In genomic region chr5:25496652-25497051, GRCm38 (mm10) we compare ENCODE assay signal across 9 mouse cellular contexts. TPM values are rescaled to one million over a fixed set of nuclear protein-coding genes. Genes with fewer than 3 reads are reported as not detected.
DNase-seq lines count a peak whose midpoint lies in the region; ATAC-seq lines count a peak whose summit lies in the region.
"Had no signal": no experiment of that assay in that cellular context is flagged by ENCODE, and none has a peak within 500 bp of the region (broad histone marks: within the 10 kb centered on the region; RNA-seq: fewer than 3 reads in every experiment).

No protein-coding gene starts in this region.

- H3K4me3 ChIP-seq in heart, embryonic 11.5 days (ENCODE audit: low read depth, low read length), result peak overlapping the region; percentile 97
- H3K4me3 ChIP-seq in forebrain, embryonic 14.5 days (ENCODE audit: low read depth, low read length), result peak overlapping the region; percentile 95
- H3K4me3 ChIP-seq in liver, embryonic 13.5 days (replicated peaks), result peak overlapping the region; percentile 99

- peak overlapping the region; percentile 81 for H3K4me2 ChIP-seq in heart, embryonic 11.5 days
- H3K4me2 ChIP-seq in forebrain, embryonic 14.5 days (ENCODE audit: low read length), result peak overlapping the region; percentile 82
- H3K4me2 ChIP-seq in liver, embryonic 13.5 days, result peak overlapping the region; percentile 98

- peaks cover 10% of the 10 kb centered on the region; the same call in 1 of the 2 replicates for H3K4me1 ChIP-seq in heart, embryonic 11.5 days (ENCODE audit: control insufficient read depth, insufficient read depth, low read length)
- peaks cover 8% of the 10 kb centered on the region for H3K4me1 ChIP-seq in forebrain, embryonic 14.5 days (ENCODE audit: control insufficient read depth, insufficient read depth, low read length)
- peaks cover 49% of the 10 kb centered on the region for H3K4me1 ChIP-seq in liver, embryonic 13.5 days (replicated peaks)

- 45% methylated on average over 2 of the region's 2 CpGs for whole genome bisulfite sequencing in heart, embryonic 11.5 days (ENCODE audit: insufficient replicate concordance)
- WGBS in forebrain, embryonic 14.5 days, result 49% methylated on average over 2 of the region's 2 CpGs
- 37% methylated on average over 2 of the region's 2 CpGs for WGBS in liver, embryonic 13.5 days (ENCODE audit: insufficient replicate concordance)

- no peak overlapping the region for H3K9ac ChIP-seq in heart, embryonic 11.5 days (ENCODE audit: low read depth, low read length)
- peak overlapping the region; percentile 97; the same call in 1 of the 2 replicates for H3K9ac ChIP-seq in forebrain, embryonic 14.5 days (ENCODE audit: low read length)
- peak overlapping the region; percentile 99 for H3K9ac ChIP-seq in liver, embryonic 13.5 days

- no peak overlapping the region for H3K27ac ChIP-seq in heart, embryonic 11.5 days (ENCODE audit: low read depth, low read length)
- H3K27ac ChIP-seq in forebrain, embryonic 14.5 days (ENCODE audit: low read depth, low read length), result no peak overlapping the region
- H3K27ac ChIP-seq in liver, embryonic 13.5 days, result no peak overlapping the region

- no peak for DNase-seq in heart, postnatal 4 days
- peak; percentile 49 for DNase-seq in A20 (ENCODE audit: low read depth, low spot score)
- no peak for DNase-seq in forebrain, embryonic 14.5 days (ENCODE audit: low spot score)
- no peak for DNase-seq in liver, embryonic 13.5 days
- no peak for DNase-seq in adrenal gland, adult 18-20 months (ENCODE audit: low spot score in 2 of 2)
- no peak for DNase-seq in cerebellum, adult 18-20 months
- no peak for DNase-seq in adrenal gland, postnatal 25 days

- H3K27me3 ChIP-seq in heart, embryonic 11.5 days (ENCODE audit: control insufficient read depth, insufficient read depth, low read length), result no peaks in the 10 kb centered on the region
- no peaks in the 10 kb centered on the region for H3K27me3 ChIP-seq in forebrain, embryonic 14.5 days (replicated peaks; ENCODE audit: control insufficient read depth, insufficient read depth, low read length)
- no peaks in the 10 kb centered on the region for H3K27me3 ChIP-seq in liver, embryonic 13.5 days

- H3K36me3 ChIP-seq in heart, embryonic 11.5 days (ENCODE audit: control insufficient read depth, insufficient read depth, low read length), result no peaks in the 10 kb centered on the region
- H3K36me3 ChIP-seq in forebrain, embryonic 14.5 days (ENCODE audit: control insufficient read depth, insufficient read depth, low read length), result no peaks in the 10 kb centered on the region
- no peaks in the 10 kb centered on the region for H3K36me3 ChIP-seq in liver, embryonic 13.5 days

- no peaks in the 10 kb centered on the region for H3K9me3 ChIP-seq in heart, embryonic 11.5 days (replicated peaks; ENCODE audit: control insufficient read depth, low read length)
- no peaks in the 10 kb centered on the region for H3K9me3 ChIP-seq in forebrain, embryonic 14.5 days (replicated peaks; ENCODE audit: control insufficient read depth, low read length)
- no peaks in the 10 kb centered on the region for H3K9me3 ChIP-seq in liver, embryonic 13.5 days (replicated peaks)

- no peak for ATAC-seq in heart, embryonic 11.5 days (replicated peaks; ENCODE audit: insufficient number of reproducible peaks, low FRiP score, low TSS enrichment)
- no peak for ATAC-seq in forebrain, embryonic 14.5 days
- ATAC-seq in liver, embryonic 13.5 days (ENCODE audit: low read depth), result no peak

RNA-seq across cellular contexts. Expression of gene Kmt2c, which starts 1.9 kb away (rescaled TPM):
- polyA plus RNA-seq in heart, embryonic 11.5 days (2014; fragmentation: Nextera tagmentation; extraction: Ambion mirVana), result 9.8 and 12.9 TPM in 2 replicates
- total RNA-seq in heart, postnatal 4 days (2021), result 10 to 100 TPM; 45.2 to 45.5 TPM
- 22.6 and 30.3 TPM in 2 replicates for polyA plus RNA-seq in forebrain, embryonic 14.5 days (2014; fragmentation: Nextera tagmentation; extraction: Ambion mirVana)
- polyA plus RNA-seq in liver, embryonic 13.5 days (2015; fragmentation: Nextera tagmentation; extraction: Ambion mirVana), result 5.6 and 6.3 TPM in 2 replicates
- 10 to 100 TPM; 45.0 to 49.1 TPM for total RNA-seq in adrenal gland, adult 18-20 months (2021)
- total RNA-seq in adrenal gland, postnatal 25 days (2021), result 61.9 and 69.2 TPM in 2 replicates

RNA-seq across cellular contexts. Expression of gene Cct8l1, which starts 19.2 kb away (rescaled TPM):
- not detected in 2 replicates for polyA plus RNA-seq in heart, embryonic 11.5 days (2014; fragmentation: Nextera tagmentation; extraction: Ambion mirVana)
- not detected for total RNA-seq in heart, postnatal 4 days (2021)
- not detected in 2 replicates for polyA plus RNA-seq in forebrain, embryonic 14.5 days (2014; fragmentation: Nextera tagmentation; extraction: Ambion mirVana)
- not detected in 2 replicates for polyA plus RNA-seq in liver, embryonic 13.5 days (2015; fragmentation: Nextera tagmentation; extraction: Ambion mirVana)
- under 1 TPM in 1 of 2 experiments, not detected in 1; 0.17 TPM for total RNA-seq in adrenal gland, adult 18-20 months (2021)
- total RNA-seq in adrenal gland, postnatal 25 days (2021), result not detected in 2 replicates
- total RNA-seq: megakaryocyte-erythroid progenitor cell, adult 5-6 weeks had no signal
